Mouse (Mus musculus) limb, embryonic 14.5 days (tissue): Measurements from ENCODE around the gene Atf6b. TPM values are rescaled to one million over a fixed set of nuclear protein-coding genes. Genes with fewer than 3 reads are reported as not detected.

Experiments
- ATAC-seq: fragments of 200-750 bp; cut with Nextera tagmentation; 2 replicates; pipeline ENCODE4 v1.8.0; 2017; ENCODE audit warnings: low read depth, moderate number of reproducible peaks, moderate TSS enrichment; ENCODE audit not compliant: low FRiP score
- DNase-seq: peaks from one replicate; pipeline ENCODE4 v3.0.0-alpha.2; 2015; ENCODE audit warnings: low spot score
- H3K27ac ChIP-seq: fragments of 300-500 bp; sonication (generic); replicated peaks from 2 replicates; pipeline ENCODE4 v1.5.1; 2014; ENCODE audit warnings: low read depth, mild to moderate bottlenecking, low read length, moderate library complexity, mixed read lengths
- H3K27me3 ChIP-seq: fragments of 300-500 bp; sonication (generic); 2 replicates; pipeline ENCODE4 v1.6.1; 2014; ENCODE audit warnings: low read length, mixed read lengths; ENCODE audit not compliant: control insufficient read depth, insufficient read depth
- H3K36me3 ChIP-seq: fragments of 300-500 bp; sonication (generic); 2 replicates; pipeline ENCODE4 v1.6.1; 2014; ENCODE audit warnings: mild to moderate bottlenecking, low read length, moderate library complexity, mixed read lengths; ENCODE audit not compliant: control insufficient read depth, insufficient read depth
- H3K4me1 ChIP-seq: fragments of 300-500 bp; sonication (generic); 2 replicates; pipeline ENCODE4 v1.6.1; 2014; ENCODE audit warnings: antibody characterized with exemption, low read length, mixed read lengths; ENCODE audit not compliant: control insufficient read depth, insufficient read depth
- H3K4me2 ChIP-seq: fragments of 300-500 bp; sonication (generic); replicated peaks from 2 replicates; pipeline ENCODE4 v1.6.1; 2014; ENCODE audit warnings: low read depth, mild to moderate bottlenecking, low read length, moderate library complexity; ENCODE audit not compliant: severe bottlenecking
- H3K4me3 ChIP-seq: fragments of 300-500 bp; sonication (generic); replicated peaks from 2 replicates; pipeline ENCODE4 v1.5.1; 2014; ENCODE audit warnings: low read length
- H3K9ac ChIP-seq: fragments of 300-500 bp; sonication (generic); 2 replicates; pipeline ENCODE4 v1.6.1; 2014; ENCODE audit warnings: mild to moderate bottlenecking, low read depth, low read length, moderate library complexity; ENCODE audit not compliant: severe bottlenecking
- H3K9me3 ChIP-seq: fragments of 300-500 bp; sonication (generic); 2 replicates; pipeline ENCODE4 v1.6.1; 2016; ENCODE audit warnings: low read length; ENCODE audit not compliant: control insufficient read depth
- POLR2A ChIP-seq: fragments of 200-500 bp; IDR thresholded peaks from 2 replicates; pipeline ENCODE4 v1.8.0; 2012; ENCODE audit warnings: inconsistent platforms, mild to moderate bottlenecking, moderate library complexity, borderline replicate concordance; ENCODE audit not compliant: insufficient read depth, insufficient read length; ENCODE audit errors: extremely low read depth
- WGBS: fragments of 180-500 bp; shearing (Covaris S2); extraction: QIAGEN DNeasy Blood & Tissue Kit; methylation state at CpG from one replicate; pipeline ENCODE4 v1.1.7; 2014; 5-methylcytosine and 5-hydroxymethylcytosine counted together
- polyA plus RNA-seq, 2 experiments: library from polyadenylated mRNA; depleted of rRNA in 1 of 2; stranded (reverse) in 1 of 2; unstranded in 1 of 2; fragments of >200 nt; fragmentation: Nextera tagmentation in 1 of 2; extraction: Ambion mirVana in 1 of 2; gene quantifications; 2 replicates each; pipeline versions ENCODE4 v1.2.1 to v1.2.3; 2012 to 2014

The Atf6b gene
- polyA plus RNA-seq, 2 experiments = 68.3 to 104 TPM

- DNase-seq = no peak
- H3K27ac ChIP-seq = no peak overlapping the region
- H3K4me1 ChIP-seq = peaks cover 24% of the 10 kb centered on the region
- H3K9me3 ChIP-seq = no peaks in the 10 kb centered on the region
- H3K36me3 ChIP-seq = peaks cover 12% of the 10 kb centered on the region; the same call in 1 of the 2 replicates
- ATAC-seq = no peak
- 79% methylated on average over 10 of the region's 10 CpGs for WGBS
- no peak overlapping the region for H3K4me3 ChIP-seq
- no peak overlapping the region for H3K4me2 ChIP-seq
- no peak for TF ChIP-seq POLR2A
- H3K27me3 ChIP-seq = no peaks in the 10 kb centered on the region
- no peak overlapping the region for H3K9ac ChIP-seq
These were observed 3.0 kb upstream of the Atf6b start for GRCm38 (mm10) chr17:34643944-34644343.

GRCm38 (mm10) chr17:34644608-34645007, 2.3 kb upstream of the Atf6b start, which contains the start of gene Fkbpl:
Fkbpl (plus strand) TSS chr17:34644764.
- Histone ChIP-seq H3K4me1 (peaks cover 24% of the 10 kb centered on the region), H3K9ac (peak within 1 kb of the TSS; percentile 46), H3K9me3 (no peaks in the 10 kb centered on the region), H3K27ac (no peak within 1 kb of the TSS; the same call in 1 of the 2 replicates), H3K4me2 (peak within 1 kb of the TSS; percentile 68), H3K4me3 (peak within 1 kb of the TSS; percentile 51), H3K27me3 (no peaks in the 10 kb centered on the region), H3K36me3 (peaks cover 19% of the 10 kb centered on the region; the same call in 1 of the 2 replicates)
- WGBS = 2% methylated on average over 16 of the region's 16 CpGs
- TF ChIP-seq POLR2A = peak; percentile 43; the same call in 1 of the 2 replicates
- ATAC-seq (peak; percentile 87), DNase-seq (peak; percentile 98)

- Histone ChIP-seq H3K4me2 (peak overlapping the region; percentile 68), H3K9ac (peak overlapping the region; percentile 46), H3K9me3 (no peaks in the 10 kb centered on the region), H3K4me1 (peaks cover 23% of the 10 kb centered on the region), H3K36me3 (peaks cover 26% of the 10 kb centered on the region), H3K27ac (no peak overlapping the region; the same call in 1 of the 2 replicates), H3K27me3 (no peaks in the 10 kb centered on the region), H3K4me3 (peak overlapping the region; percentile 51)
- TF ChIP-seq POLR2A = no peak
- DNase-seq (no peak), ATAC-seq (no peak)
- WGBS = 40% methylated on average over 10 of the region's 10 CpGs
These were observed 1.6 kb upstream of the Atf6b start for GRCm38 (mm10) chr17:34645256-34645829.

- Histone ChIP-seq H3K4me3 (peak overlapping the region; percentile 97; the same call in 1 of the 2 replicates), H3K9me3 (no peaks in the 10 kb centered on the region), H3K4me1 (peaks cover 18% of the 10 kb centered on the region), H3K27me3 (no peaks in the 10 kb centered on the region), H3K36me3 (peaks cover 31% of the 10 kb centered on the region), H3K9ac (no peak overlapping the region), H3K27ac (no peak overlapping the region), H3K4me2 (peak overlapping the region; percentile 86; the same call in 1 of the 2 replicates)
- DNase-seq = no peak
- WGBS = 91% methylated on average over 30 of the region's 30 CpGs
- no peak for TF ChIP-seq POLR2A
- ATAC-seq = no peak
These were observed 975 bp upstream of the Atf6b start for GRCm38 (mm10) chr17:34645831-34646511.

- H3K9me3 ChIP-seq = no peaks in the 10 kb centered on the region
- H3K4me3 ChIP-seq = peak overlapping the region; percentile 97
- WGBS = 82% methylated on average over 16 of the region's 16 CpGs
- H3K9ac ChIP-seq = peak overlapping the region; percentile 87; the same call in 1 of the 2 replicates
- peak overlapping the region; percentile 86 for H3K4me2 ChIP-seq
- H3K4me1 ChIP-seq = peaks cover 11% of the 10 kb centered on the region
- no peak overlapping the region for H3K27ac ChIP-seq
- no peaks in the 10 kb centered on the region for H3K27me3 ChIP-seq
- TF ChIP-seq POLR2A = no peak
- peaks cover 54% of the 10 kb centered on the region for H3K36me3 ChIP-seq
- DNase-seq (no peak), ATAC-seq (no peak)
These were observed 1.4 kb downstream of the Atf6b start for GRCm38 (mm10) chr17:34648141-34648890.
